Mouse (Mus musculus): ENCODE results near the gene Adgrl3.
"Not testable (repeated sequence)": the region's sequence is repeated elsewhere in the genome, so short reads cannot be mapped to it uniquely, and the experiment has no call there.

The Adgrl3 gene

DNA sequence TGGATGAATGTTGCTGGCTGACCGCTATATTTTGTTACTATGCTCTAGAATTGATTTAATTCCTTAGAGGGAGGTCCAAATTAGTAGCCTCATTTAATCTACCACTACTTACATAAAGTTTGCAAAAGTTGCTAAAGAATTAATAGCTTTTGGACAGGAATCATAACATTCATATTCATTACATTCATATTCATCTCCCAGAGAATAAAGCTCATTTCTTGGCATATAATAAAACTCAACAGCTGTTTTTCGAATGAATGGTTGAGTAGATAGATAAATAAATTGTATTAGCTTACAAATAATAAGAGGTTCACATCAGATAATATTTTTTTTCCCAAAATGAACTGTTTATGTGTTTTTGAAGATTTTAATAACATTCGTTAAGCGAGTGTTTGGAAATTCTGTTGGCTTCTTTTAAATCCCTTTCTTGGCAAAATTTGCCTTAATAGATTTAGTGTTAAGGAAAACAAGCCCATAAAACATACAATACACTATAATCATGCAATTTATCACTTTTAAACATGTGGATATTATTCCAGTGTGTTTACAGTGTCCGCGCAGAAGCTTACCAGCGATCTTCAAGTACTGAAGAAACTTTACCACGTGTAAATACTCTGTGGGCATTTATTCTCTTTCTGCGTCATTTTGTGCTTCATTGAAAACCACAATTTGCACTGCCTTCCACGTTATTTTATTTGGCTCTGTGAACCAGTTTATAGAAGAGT is 350.4 kb downstream of the Adgrl3 start:
- DNase-seq (ENCODE audit: low read depth, low spot score) = no peak

DNA sequence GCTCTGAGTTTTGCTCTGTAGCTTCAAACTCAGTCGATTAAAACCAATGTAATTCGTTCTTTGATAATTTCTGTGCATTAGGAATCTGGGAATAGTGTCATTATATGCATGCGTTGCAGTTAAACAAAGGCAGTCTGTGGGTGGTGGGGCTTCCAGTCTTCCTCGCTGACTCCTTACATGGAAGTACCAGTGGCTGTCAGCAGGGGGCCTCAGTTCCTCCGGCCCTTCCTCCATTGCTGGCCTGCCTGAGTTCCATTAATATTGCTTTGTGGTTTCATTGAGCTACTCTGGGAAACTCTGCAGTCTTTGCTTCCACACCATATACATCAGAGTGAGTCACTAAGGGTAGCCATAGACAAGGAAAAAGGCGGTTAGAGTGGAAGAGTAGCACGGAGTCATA is 356.1 kb downstream of the Adgrl3 start:
- peak; percentile 38 for DNase-seq (ENCODE audit: low read depth, low spot score)

DNA sequence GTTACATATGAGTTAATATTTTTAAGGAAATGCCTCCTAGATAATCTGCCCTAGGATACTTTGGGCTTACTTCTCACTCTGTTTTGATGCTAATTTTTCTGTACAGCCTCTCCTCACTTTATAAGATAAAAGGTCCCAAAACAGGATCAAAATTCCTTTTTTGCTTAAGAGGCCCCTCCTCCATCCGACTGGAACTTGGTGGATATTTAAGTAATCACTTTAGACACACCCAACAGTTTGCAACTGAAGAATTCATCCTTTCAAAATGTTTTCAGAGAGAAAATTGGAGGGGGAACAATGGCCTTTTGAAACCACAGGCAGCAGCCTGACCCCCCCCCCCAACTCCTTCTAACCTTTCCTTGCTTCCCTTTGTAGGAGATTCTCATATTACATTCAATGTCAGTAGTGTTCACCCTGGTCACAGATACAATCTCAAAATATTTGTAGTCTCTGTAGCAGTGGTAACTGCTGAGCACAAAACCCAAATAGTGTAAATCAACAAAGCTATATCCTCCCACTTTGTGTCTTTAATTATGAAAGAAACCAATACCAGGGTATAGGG is 385.7 kb downstream of the Adgrl3 start:
- no peak for DNase-seq (ENCODE audit: low read depth, low spot score)

DNA sequence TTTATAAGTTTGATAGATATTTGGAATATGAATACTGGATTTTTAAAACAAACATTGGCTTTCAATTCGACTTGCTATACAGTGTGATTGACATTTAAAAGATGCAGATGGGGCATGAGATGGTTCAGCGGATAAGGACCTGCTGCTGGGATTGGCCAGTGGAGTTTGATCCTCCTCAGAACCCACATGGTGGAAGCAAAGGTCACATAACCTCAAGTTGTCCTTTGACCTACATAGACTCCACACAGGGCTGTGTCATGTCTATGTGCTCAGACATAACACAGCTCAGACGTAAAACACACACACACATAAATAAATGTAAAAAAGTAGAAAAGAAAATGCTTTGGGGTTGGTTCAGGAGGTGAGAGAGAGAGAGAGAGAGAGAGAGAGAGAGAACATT is 397.4 kb downstream of the Adgrl3 start:
- DNase-seq (ENCODE audit: low read depth, low spot score) = no peak

DNA sequence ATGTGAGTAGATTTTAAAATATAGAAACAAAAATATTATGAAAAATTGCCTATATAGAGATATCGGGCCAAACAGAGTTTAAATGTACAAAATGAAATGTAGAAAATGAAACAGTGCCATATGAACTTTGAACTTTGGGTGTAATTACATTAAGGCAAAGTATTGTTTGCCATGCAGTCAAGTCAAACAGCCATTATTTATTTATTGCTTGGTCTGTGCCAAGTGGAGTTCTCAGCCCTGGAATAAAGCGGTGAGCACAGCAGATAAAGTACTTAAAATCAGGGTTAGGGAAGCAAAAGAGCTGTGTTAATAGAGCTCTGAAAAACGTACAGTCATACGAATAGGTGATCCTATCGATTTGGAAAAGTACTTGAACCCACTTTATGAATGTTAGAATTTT is 407.5 kb downstream of the Adgrl3 start:
- DNase-seq (ENCODE audit: low read depth, low spot score) = no peak

DNA sequence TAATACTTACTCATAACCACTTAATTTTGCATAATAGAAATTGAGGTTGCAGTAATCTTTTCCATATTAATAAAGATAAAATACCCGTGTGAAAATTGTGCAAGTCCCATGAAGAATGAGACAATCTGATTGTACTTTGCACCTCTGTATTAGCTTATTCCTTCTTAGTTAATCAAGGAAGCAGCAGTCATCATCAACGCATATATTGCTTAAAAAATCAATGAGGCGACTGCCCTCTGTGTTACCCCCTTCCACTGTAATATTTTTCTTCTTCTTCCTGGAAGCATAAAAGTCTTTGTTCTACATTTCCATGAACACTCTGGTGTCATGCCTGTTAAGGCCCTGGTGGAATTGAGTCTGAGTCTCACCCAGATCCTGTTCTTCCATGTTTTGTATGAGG is 416.4 kb downstream of the Adgrl3 start:
- DNase-seq (ENCODE audit: low read depth, low spot score) = no peak

DNA sequence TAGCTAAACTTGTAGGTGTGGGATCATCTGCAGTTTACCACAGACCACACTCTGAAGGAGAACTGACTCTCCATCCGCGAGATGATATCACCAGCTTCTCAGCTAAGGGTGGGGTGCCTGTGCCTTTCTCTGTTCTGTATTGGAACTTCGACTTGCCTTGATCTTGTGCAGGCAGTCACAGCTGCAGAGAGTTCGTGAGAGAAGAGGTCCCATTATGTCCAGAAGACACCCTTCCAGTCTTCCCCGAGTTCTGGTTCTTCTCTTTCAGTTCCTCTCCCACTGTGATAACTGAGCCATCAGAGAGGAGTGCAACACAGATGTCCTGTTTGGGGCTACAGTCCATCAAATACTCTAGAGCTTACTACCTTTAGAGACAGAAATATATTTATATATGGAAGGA is 422.2 kb downstream of the Adgrl3 start:
- DNase-seq (ENCODE audit: low read depth, low spot score) = no peak

DNA sequence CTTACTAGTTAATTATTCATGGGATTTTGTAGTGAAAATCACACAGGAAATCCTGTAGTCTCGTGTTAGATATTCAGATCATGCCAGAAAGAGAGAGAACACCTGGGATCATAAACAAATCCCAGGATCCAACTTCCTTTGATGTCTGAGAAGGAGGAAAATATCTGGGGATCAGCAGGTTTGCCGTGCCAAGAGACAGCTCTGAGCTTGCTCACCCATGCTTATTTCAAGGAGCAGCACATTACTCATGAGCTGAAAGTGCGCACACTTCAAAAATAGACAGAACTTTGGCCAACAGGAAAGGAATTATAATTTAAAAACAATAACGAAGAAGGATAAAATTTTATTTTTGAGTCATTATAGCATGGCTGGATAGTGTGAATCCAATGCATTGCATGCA is 446.0 kb downstream of the Adgrl3 start:
- no peak for DNase-seq (ENCODE audit: low read depth, low spot score)

DNA sequence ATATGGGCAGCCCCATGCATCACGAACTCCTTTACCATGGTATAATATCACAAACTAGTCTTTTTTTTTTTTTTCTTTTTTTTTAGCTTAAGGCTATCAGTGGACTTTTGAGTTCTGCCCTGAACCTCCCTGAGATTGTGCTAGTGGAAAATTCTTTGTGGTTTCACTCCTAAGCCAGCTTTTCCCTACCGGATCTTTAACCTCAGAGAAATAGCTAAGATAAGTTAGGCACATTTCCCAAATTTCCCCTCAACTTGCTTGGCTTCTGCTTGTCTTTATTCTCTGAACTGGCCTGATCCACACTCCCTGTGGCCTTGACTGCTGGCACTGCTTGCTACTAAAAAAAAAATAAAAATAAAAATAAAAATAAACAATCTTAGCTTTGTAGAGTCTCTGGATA is 454.7 kb downstream of the Adgrl3 start:
- DNase-seq (ENCODE audit: low read depth, low spot score) = no peak

DNA sequence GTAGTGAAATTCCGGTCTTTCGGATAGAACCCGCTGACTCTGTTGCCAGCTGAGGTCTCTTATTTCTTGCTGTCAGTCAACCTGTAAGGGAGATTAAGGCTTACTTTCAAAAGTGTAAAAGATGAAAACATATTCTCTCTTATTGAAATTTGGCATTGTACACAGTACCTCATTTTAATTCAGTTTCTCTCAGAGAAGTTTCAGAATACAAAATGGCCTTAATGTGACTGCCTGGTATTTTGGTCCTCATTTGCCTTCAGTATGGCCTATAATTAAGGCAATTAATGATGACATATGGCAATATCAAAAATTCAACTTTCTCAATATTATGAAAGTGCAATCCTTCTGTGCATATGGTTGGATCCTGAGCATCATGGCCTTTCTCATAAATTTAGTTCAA is 455.5 kb downstream of the Adgrl3 start:
- no peak for DNase-seq (ENCODE audit: low read depth, low spot score)

DNA sequence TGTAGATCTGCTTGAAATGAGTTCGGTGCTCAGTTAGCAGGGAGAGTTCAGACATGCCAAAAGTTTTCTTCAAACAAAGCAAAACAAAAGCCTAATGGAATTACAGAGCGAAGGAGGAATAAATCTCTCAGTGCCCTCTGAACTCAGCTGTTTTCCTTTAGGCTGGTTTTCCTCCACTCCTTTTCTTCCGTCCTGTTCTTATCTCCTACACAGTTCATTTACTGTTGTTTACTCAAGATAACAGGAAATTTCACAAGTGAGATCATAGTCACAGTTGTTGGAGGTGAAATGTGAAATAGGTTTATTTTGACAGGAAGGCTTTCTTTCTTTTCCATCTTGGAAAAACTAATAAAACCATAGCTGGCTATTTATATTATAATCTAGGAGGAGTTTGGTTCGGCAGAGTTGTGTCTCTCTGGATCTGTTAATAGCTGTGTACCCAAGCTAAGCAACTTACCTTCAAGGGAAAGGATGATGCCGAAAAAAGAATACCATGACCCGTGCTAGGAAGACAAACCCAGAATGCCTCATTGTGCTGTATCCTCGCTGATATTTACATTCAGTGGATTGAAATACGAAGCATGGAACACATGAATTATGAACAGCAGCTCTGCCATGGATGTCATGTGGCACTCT is 456.2 kb downstream of the Adgrl3 start:
- no peak for DNase-seq (ENCODE audit: low read depth, low spot score)

DNA sequence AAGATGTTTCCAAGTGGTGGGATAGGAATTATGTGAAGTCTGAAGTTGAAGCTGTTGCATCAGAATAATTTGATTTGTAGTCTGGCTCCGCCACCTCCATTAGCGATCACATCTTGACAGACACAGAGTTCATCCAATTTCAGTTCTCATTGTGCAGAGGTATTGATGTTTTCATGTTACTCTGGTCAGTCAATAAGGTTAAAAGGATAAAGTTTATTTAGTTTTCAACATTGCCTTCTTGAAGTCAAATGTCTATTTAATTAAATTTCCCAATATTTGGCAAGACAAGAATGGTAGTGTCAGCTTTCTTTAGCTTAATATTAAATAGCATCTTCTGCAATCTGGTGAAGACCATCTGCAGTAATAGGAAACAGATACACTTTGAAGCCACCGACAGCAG is 461.0 kb downstream of the Adgrl3 start:
- DNase-seq (ENCODE audit: low read depth, low spot score) = no peak

DNA sequence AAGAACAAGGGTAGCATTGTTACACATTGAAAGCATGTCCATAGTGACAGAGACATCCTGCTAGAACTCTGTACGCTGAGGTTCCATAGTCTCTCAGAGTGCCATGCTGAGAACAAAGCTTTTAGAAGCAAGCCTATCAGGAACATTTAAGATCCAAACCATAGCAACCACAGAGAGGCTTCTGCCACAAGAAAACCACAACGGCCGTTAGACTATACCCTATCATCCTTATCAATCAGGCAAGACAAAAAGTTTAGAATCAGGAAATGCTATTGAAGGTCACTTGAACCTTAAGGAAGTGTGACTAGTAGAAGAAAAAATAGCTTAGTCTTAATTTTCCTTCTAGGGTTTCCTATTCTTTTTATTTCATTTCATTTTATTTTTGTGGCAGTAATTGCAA is 464.0 kb downstream of the Adgrl3 start:
- no peak for DNase-seq (ENCODE audit: low read depth, low spot score)

DNA sequence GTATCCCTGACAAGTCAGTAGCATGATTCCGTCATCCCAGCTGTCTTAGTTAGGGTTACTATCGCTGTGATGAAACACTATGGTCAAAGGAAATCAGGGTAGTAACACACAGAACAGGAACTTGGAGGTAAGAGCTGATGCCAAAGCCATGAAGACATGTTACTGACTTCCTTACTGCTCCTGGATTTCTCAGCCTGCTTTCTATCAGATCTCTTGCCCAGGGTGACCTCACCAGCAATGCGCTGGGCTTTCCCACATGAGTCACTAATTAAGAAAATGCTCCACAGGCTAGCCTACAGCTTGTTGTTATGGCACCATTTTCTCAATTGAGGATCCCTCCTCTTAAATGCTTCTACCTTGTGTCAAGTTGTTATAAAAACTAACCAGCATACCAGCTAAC is 481.1 kb downstream of the Adgrl3 start:
- no peak for DNase-seq (ENCODE audit: low read depth, low spot score)

DNA sequence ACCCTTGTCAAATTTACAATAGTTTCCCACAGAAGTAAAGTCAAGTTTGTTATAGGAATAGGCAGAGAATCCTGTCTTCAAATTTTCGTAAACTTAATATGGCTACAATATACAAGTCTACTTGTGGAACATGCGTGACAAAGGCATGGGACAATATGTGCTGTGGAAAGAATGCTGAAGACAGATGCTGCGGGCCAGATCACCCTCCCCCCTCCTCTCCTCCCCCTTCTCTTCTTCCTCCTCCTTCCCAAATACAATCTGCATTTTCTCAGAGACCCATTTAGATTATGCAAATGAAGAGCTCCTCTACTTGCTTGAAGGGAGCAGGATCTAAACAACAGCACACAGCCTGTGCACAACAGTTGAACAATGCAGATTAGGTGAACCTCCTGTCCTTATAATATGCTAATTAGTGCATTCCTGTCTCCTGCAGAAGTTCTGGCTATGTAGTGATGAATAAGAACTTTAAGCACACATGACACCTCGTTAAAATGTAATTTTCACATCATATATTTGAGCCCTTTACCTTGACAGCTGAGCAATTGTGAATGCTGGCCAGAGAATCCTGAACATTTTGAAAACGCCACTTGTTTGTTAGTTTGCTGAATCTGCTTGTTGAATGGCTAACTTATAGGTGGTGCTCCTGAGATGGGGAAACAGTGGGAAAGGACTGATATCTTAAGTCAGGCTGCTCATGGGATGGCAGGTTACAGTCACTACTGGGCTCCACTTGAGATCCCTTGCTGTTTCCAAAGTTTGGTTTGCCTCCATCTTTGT is 499.0 kb downstream of the Adgrl3 start:
- peak; percentile 19 for DNase-seq (ENCODE audit: low read depth, low spot score)

DNA sequence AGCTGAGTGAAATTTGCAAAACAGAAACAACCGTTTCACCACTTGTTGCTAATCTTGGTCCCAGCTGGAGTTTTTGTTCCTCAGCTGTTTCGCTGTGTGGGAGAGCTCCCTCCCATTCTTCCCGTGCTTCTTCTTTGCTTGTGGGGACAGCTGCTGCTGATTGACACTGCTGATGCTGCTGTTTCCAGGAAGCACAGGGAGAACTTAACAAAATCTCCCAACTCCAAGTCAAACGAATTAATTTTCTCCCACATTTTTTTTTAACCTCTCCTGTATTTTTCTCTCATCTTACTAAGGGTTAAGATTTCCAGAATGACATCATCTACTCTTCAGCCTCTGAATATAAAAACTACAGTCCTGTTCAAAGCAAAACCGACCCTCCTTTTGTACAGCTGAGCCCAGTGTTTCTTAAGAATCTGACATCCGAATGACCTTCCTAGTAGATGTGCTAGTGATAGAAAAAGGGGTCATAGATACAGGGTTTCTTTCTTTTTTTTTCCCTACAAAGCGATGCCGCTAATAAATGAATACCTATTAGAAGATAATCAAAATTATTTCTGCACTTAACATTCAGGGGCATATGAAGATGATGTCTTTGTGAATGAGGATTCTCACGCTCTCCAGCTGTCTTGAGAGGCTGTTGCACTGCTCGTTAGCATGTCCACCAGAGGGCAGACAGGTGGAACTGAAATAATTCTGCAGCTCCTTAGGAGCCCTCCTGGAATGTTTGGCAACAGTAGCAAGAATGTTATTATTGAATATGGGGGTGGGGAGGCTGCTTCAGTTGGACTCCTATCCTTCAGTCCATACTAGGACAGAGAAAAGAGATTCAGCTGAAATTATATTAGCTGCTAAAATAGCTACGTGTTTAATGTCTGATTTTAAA is 499.8 kb downstream of the Adgrl3 start:
- peak; percentile 64 for DNase-seq (ENCODE audit: low read depth, low spot score)

DNA sequence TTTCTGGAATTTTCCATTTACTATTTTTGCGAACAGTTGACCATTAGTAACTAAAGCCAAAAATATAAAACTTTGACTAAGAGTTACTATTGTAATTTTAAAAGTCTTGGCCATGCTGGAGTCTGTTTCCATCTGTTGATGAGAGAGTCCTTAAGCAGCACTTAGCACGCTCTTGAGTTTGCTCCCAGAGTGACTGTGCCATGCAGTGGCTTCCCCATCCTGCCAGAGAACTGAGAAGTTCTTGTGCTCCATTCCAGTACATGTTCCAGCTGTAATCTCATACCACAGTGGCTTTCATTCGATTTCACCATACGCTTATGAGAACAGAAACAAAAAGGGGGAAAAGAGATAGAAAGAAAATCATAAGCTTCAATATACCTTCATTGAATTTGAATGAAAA is 502.8 kb downstream of the Adgrl3 start:
- no peak for DNase-seq (ENCODE audit: low read depth, low spot score)

DNA sequence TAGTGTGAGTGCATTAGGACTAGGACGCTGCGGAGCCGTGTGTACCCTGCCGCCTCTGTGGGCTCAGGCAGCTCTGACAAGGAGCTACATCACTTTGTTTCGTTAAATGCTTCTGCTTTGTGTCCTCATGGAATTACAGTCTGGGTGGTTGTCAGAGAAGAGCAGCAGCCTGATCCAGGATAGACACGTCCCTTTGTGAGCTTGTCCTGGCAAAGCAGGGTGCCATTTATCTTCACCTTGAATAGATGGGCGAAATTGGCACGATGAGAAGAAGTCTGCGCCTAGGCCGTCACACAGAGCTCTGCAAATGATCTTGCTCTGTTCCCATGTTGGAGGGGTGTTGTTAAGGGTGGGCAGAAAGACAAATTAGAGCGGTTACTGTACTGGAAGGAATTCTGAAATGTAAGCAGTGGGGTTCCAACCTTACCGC is 504.6 kb downstream of the Adgrl3 start:
- no peak for DNase-seq (ENCODE audit: low read depth, low spot score)

DNA sequence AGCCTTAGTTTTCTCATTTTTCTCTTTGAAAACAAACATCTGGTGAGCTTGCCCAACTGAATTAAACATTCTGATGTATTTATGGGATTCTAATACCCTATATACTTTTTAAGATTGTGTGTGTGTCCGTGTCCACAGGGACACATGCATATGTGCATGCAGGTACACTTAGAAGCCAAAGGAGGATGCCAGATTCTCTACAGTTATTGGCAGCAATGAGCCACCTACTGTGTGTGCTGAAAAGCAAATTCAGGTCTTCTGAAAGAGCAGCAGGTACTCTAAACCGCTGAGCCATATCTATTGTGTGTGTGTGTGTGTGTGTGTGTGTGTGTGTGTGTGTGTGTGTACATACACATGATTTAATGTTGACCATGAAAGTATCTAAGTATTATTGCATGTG is 505.4 kb downstream of the Adgrl3 start:
- DNase-seq (ENCODE audit: low read depth, low spot score) = no peak

DNA sequence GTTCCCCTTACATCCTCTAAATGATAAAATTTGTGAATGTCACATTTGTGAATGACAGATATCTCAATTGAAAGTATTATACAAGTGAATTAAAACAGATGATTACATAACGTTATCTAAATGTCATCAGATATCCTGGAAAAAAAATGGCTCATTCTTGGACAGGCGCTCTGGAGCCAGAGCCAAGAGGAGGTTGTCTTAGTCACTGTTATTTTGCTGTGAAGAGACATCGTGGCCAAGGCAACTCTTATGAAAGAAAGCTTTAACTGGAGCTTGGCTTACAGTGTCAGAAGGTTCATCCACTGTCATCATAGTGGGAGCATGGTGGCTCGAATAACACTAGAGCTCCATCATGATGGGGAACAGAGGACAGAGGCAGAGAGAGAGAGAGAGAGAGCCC is 511.7 kb downstream of the Adgrl3 start:
- no peak for DNase-seq (ENCODE audit: low read depth, low spot score)

DNA sequence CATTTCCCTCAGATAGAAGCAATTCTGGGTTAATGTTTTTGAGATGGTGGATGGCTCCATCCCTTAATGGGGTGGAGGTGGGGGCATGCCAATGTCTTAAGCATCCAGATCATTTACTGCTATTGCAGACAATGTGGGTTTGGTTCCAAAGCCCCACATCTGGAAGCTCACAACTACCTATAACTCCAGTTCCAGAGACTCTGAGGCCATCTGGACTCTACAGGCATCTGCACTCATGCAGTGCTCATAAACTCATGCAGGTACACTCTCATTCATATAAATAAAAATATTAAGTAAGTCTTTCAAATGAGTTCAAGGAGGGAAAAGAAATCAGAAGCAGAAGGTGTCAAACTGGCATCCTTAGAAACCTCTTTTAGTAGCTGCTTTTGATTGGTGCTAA is 530.3 kb downstream of the Adgrl3 start:
- no peak for DNase-seq (ENCODE audit: low read depth, low spot score)

DNA sequence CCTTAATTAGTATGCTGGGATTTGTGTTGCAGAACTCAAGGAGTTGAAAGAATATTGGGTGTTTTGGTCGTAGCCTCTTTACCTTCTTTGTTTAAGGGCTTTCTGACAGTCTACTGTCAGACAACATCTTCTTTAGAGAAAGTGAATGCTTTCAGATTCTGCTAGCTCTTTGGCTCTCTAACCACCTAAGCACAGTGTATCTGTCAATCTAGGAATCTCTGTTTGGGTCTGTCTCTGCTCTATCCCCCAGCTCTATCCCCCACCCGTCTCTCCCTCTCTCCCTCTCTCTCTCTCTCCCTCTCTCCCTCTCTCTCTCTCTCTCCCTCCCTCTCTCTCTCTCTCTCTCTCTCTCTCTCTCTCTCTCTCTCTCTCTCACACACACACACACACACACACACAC is 535.2 kb downstream of the Adgrl3 start:
- not testable (repeated sequence) for DNase-seq (ENCODE audit: low read depth, low spot score)

All from ES-CJ7 (cell line).